Mouse (Mus musculus) heart, embryonic 14.5 days (tissue): ENCODE measurements around the gene Ttc7. TPM values are rescaled to one million over a fixed set of nuclear protein-coding genes. Genes with fewer than 3 reads are reported as not detected.
A peak's percentile ranks its signal among the peaks of the same experiment; 100 is the strongest.

Source experiments
- ATAC-seq: fragments of 200-750 bp; cut with Nextera tagmentation; 2 replicates; pipeline ENCODE4 v1.8.0; 2017; ENCODE audit warnings: low read depth, moderate TSS enrichment; ENCODE audit not compliant: insufficient number of reproducible peaks, insufficient read depth, low FRiP score
- H3K27ac ChIP-seq, 2 experiments: fragments of 200-500 bp in 1 of 2; fragments of 300-500 bp in 1 of 2; sonication (generic) in 1 of 2; replicated peaks in 1 of 2; 2 replicates each; pipeline ENCODE4 v1.5.1; 2012 to 2014; ENCODE audit warnings: low read depth in 2 of 2, low read length in 2 of 2, control low read depth in 1 of 2, mild to moderate bottlenecking in 1 of 2, mixed read lengths in 1 of 2; ENCODE audit not compliant: control insufficient read depth in 1 of 2, insufficient read depth in 1 of 2
- H3K27me3 ChIP-seq: fragments of 300-500 bp; sonication (generic); 2 replicates; pipeline ENCODE4 v1.6.1; 2014; ENCODE audit warnings: mild to moderate bottlenecking, low read length, control low read depth; ENCODE audit not compliant: control insufficient read depth, insufficient read depth
- H3K36me3 ChIP-seq: fragments of 300-500 bp; sonication (generic); 2 replicates; pipeline ENCODE4 v1.6.1; 2014; ENCODE audit warnings: mild to moderate bottlenecking, control low read depth, low read length, mixed read lengths; ENCODE audit not compliant: control insufficient read depth, insufficient read depth
- H3K4me1 ChIP-seq, 2 experiments: fragments of 200-500 bp in 1 of 2; fragments of 300-500 bp in 1 of 2; sonication (generic) in 1 of 2; 2 replicates each; pipeline ENCODE4 v1.6.1; 2012 to 2014; ENCODE audit warnings: low read length in 2 of 2, control low read depth in 1 of 2, mixed read lengths in 1 of 2; ENCODE audit not compliant: control insufficient read depth in 2 of 2, insufficient read depth in 2 of 2
- H3K4me2 ChIP-seq: fragments of 300-500 bp; sonication (generic); 2 replicates; pipeline ENCODE4 v1.6.1; 2014; ENCODE audit warnings: mild to moderate bottlenecking, low read length
- H3K4me3 ChIP-seq, 2 experiments: fragments of 200-500 bp in 1 of 2; fragments of 300-500 bp in 1 of 2; sonication (generic) in 1 of 2; 2 replicates each; pipeline ENCODE4 v1.5.1; 2012 to 2014; ENCODE audit warnings: low read length in 2 of 2, mild to moderate bottlenecking in 2 of 2, control low read depth in 1 of 2, low read depth in 1 of 2, moderate library complexity in 1 of 2; ENCODE audit not compliant: control insufficient read depth in 1 of 2, insufficient read depth in 1 of 2
- H3K9ac ChIP-seq: fragments of 300-500 bp; sonication (generic); 2 replicates; pipeline ENCODE4 v1.6.1; 2014; ENCODE audit warnings: mild to moderate bottlenecking, low read length
- H3K9me3 ChIP-seq: fragments of 300-500 bp; sonication (generic); 2 replicates; pipeline ENCODE4 v1.6.1; 2016; ENCODE audit warnings: low read length, control low read depth; ENCODE audit not compliant: control insufficient read depth
- WGBS: fragments of 180-500 bp; shearing (Covaris S2); extraction: QIAGEN DNeasy Blood & Tissue Kit; methylation state at CpG from one replicate; pipeline ENCODE4 v1.1.7; 2014; 5-methylcytosine and 5-hydroxymethylcytosine counted together
- polyA plus RNA-seq: library from polyadenylated mRNA; unstranded; fragments of >200 nt; fragmentation: Nextera tagmentation; extraction: Ambion mirVana; gene quantifications from 2 replicates; pipeline ENCODE4 v1.2.1, GENCODE M21; 2014

Ttc7 gene
- polyA plus RNA-seq, 1 experiment from 2014 or later: 2.5 TPM

- no peak overlapping the region for H3K4me2 ChIP-seq
- H3K27me3 ChIP-seq: no peaks in the 10 kb centered on the region
- no peaks in the 10 kb centered on the region for H3K9me3 ChIP-seq
- no peak overlapping the region for H3K27ac ChIP-seq
- H3K9ac ChIP-seq: no peak overlapping the region
- H3K36me3 ChIP-seq: no peaks in the 10 kb centered on the region
- peaks cover 28 to 29% of the 10 kb centered on the region in 2 experiments for H3K4me1 ChIP-seq
- no peak overlapping the region for H3K4me3 ChIP-seq
- 89% methylated on average over 7 of the region's 7 CpGs for WGBS
- ATAC-seq: no peak
Measured at GRCm38 (mm10) chr17:87372189-87372588, 89.5 kb downstream of the Ttc7 start.

DNA sequence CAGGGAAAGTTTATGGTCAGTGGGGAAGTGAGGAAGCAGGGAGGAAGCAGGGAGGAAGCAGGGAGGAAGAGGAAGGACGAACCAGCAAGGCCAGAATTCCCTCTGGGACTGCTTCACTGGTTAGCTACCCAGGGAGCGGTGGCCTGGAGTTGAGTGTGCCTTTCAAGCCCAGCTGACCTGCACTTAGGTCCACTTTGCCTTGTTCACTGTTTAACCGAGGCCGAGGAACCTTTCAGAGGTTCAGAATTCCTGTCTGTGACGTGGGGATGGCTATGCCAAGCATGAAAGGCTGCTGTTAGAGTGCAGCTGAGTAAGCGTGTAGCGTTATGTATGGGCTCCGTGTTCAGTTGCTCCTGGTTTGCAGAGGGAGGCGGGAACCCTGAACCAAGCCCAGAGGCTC, 90.6 kb downstream of the Ttc7 start:
- H3K9ac ChIP-seq: no peak overlapping the region
- peaks cover 24 to 27% of the 10 kb centered on the region in 2 experiments for H3K4me1 ChIP-seq
- H3K36me3 ChIP-seq: no peaks in the 10 kb centered on the region
- no peak for ATAC-seq
- 88% methylated on average over 9 of the region's 9 CpGs for WGBS
- no peak overlapping the region for H3K4me3 ChIP-seq
- no peak overlapping the region for H3K4me2 ChIP-seq
- no peak overlapping the region for H3K27ac ChIP-seq
- no peaks in the 10 kb centered on the region for H3K27me3 ChIP-seq
- no peaks in the 10 kb centered on the region for H3K9me3 ChIP-seq

DNA sequence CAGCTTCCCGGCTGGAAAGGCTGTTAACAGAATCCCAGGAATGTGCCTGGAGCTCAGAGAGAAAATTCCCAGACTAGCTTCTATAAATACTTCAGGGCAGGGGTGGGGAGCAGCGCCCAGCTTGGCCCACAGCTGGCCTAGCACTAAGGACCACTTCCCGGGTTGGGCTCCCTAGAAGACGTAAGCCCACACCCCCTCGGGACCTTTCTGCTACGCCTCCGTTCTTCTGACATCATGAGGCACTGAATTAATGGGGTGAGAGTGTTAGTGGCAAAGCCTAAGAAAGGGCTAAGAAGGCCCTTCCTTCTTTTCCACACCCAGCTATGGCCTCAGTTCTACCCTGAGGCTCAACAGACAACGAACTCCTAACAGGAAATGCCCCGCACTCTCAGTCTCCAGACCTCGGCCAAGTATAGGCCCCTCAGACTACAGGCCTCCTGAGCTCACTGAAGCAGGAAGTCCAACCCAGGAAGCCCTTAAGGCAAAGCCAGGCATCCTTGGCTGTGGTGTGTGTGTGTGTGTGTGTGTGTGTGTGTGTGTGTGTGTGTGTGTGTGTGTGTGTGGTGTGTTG, 93.3 kb downstream of the Ttc7 start:
- peaks cover 27 to 34% of the 10 kb centered on the region in 2 experiments for H3K4me1 ChIP-seq
- 12% methylated on average over 10 of the region's 10 CpGs for WGBS

GRCm38 (mm10) chr17:87376831-87377471, 94.3 kb downstream of the Ttc7 start:
- Histone ChIP-seq H3K9me3 (no peaks in the 10 kb centered on the region), H3K27me3 (no peaks in the 10 kb centered on the region), H3K4me2 (no peak overlapping the region), H3K4me3 (no peak overlapping the region), H3K27ac (peak overlapping the region in 1 of 2 experiments; percentile 68; a peak in 2 of 4 replicates), H3K4me1 (peaks cover 27 to 34% of the 10 kb centered on the region in 2 experiments), H3K36me3 (no peaks in the 10 kb centered on the region), H3K9ac (no peak overlapping the region)
- 89% methylated on average over 6 of the region's 6 CpGs for WGBS
- ATAC-seq: no peak

More for the DNA sequence above, 93.3 kb downstream of the Ttc7 start:
- no peaks in the 10 kb centered on the region for H3K9me3 ChIP-seq
- ATAC-seq: peak; percentile 27; the same call in 1 of the 2 replicates
- no peaks in the 10 kb centered on the region for H3K36me3 ChIP-seq
- peak overlapping the region; percentile 68 to 75 for H3K27ac ChIP-seq
- no peak overlapping the region for H3K4me2 ChIP-seq
- no peak overlapping the region for H3K4me3 ChIP-seq
- no peak overlapping the region for H3K9ac ChIP-seq
- no peaks in the 10 kb centered on the region for H3K27me3 ChIP-seq

DNA sequence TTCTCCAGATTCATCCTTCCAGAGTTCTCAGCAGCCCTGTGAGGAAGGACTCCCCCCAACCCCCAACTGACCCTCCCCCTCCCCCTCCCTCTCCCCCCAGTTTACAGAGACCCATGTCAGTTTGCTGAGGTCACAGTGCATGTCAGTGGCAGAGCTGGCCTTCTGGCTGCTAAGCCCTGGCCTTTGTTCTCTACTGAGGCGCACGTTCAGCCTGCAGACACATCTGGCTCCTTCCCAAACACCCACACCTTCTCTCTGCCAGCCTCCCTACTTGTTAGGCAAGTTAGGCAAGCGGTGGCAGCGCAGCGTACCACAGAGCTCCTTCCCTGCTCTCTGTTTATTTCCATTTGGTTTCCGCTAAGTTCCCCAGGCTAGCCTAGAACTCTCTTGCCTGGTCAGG, 94.8 kb downstream of the Ttc7 start:
- H3K4me2 ChIP-seq: no peak overlapping the region
- peaks cover 27 to 34% of the 10 kb centered on the region in 2 experiments for H3K4me1 ChIP-seq
- 72% methylated on average over 6 of the region's 6 CpGs for WGBS
- no peak overlapping the region for H3K27ac ChIP-seq
- no peaks in the 10 kb centered on the region for H3K27me3 ChIP-seq
- H3K9ac ChIP-seq: no peak overlapping the region
- H3K36me3 ChIP-seq: no peaks in the 10 kb centered on the region
- H3K9me3 ChIP-seq: no peaks in the 10 kb centered on the region
- no peak overlapping the region for H3K4me3 ChIP-seq
- ATAC-seq: no peak

DNA sequence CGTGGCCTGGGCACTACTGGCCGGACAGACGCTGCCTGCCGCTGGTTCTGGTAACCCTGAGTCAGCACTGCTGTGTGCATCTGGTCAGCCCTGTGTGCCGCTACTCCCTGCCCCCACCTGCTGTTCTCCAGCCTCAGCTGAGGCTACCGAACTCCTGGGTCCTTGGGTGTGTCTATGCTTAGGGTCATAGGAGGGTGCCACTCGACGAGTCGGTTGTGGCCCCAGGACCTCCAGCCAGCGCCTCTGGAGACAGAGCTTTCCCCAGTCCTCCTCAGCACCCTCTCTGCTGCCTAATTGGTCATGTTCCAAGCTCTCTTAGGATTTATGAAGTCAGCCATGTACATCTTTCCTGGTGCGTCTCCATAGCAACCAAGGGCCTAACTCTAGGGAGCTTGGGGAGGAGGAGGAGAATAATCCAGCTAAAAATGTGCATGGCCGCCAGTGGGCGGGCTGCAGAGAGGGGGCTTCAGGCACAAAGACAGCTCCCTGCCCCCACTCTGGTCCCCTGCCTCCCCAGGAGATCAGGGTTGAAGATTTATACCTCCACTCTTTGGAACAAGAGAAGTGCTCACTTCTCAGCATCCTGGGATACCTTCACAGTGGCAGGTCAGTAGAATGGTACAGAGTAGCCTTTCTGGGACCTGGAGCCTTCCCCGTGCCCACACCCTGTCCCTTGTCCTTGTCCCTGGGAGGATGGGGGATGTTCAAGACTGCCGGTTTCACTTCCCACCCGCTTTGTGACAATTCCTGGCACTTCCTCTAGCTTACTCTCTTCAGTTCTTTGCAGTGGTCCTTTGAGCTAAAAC, 95.9 kb downstream of the Ttc7 start:
- no peak overlapping the region for H3K4me2 ChIP-seq
- no peaks in the 10 kb centered on the region for H3K9me3 ChIP-seq
- no peak overlapping the region for H3K9ac ChIP-seq
- H3K4me3 ChIP-seq: no peak overlapping the region
- H3K4me1 ChIP-seq: peaks cover 27 to 34% of the 10 kb centered on the region in 2 experiments
- 75% methylated on average over 16 of the region's 16 CpGs for WGBS
- H3K27me3 ChIP-seq: no peaks in the 10 kb centered on the region
- no peak for ATAC-seq
- H3K27ac ChIP-seq: no peak overlapping the region
- H3K36me3 ChIP-seq: no peaks in the 10 kb centered on the region

GRCm38 (mm10) chr17:87379160-87379624, 96.5 kb downstream of the Ttc7 start:
- no peaks in the 10 kb centered on the region for H3K9me3 ChIP-seq
- H3K27ac ChIP-seq: no peak overlapping the region

More at GRCm38 (mm10) chr17:87379160-87379624, 96.5 kb downstream of the Ttc7 start:
- H3K4me1 ChIP-seq: peaks cover 27 to 34% of the 10 kb centered on the region in 2 experiments
- no peak overlapping the region for H3K4me3 ChIP-seq
- ATAC-seq: no peak
- H3K9ac ChIP-seq: no peak overlapping the region
- H3K27me3 ChIP-seq: no peaks in the 10 kb centered on the region
- H3K4me2 ChIP-seq: no peak overlapping the region
- WGBS: 82% methylated on average over 11 of the region's 11 CpGs
- no peaks in the 10 kb centered on the region for H3K36me3 ChIP-seq
